Mouse (Mus musculus) megakaryocyte, embryonic 14.5 days (primary cell): ENCODE data around the gene Cntn4. TPM values are rescaled to one million over a fixed set of nuclear protein-coding genes. Genes with fewer than 3 reads are reported as not detected.

Experiments used
- H3K27me3 ChIP-seq: replicated peaks from 2 replicates; pipeline ENCODE3; 2012; ENCODE audit warnings: inconsistent platforms
- H3K36me3 ChIP-seq: replicated peaks from 2 replicates; pipeline ENCODE3; 2012; ENCODE audit warnings: low read length, inconsistent platforms, mixed read lengths
- H3K4me1 ChIP-seq: 2 replicates; pipeline ENCODE4 v1.6.1; 2012; ENCODE audit warnings: inconsistent platforms
- H3K4me3 ChIP-seq: replicated peaks from 2 replicates; pipeline ENCODE3; 2012; ENCODE audit warnings: moderate library complexity, mild to moderate bottlenecking, inconsistent platforms
- H3K9me3 ChIP-seq: 2 replicates; pipeline ENCODE4 v1.6.1; 2012; ENCODE audit warnings: inconsistent platforms
- FLI1 ChIP-seq: IDR thresholded peaks from 2 replicates; pipeline ENCODE4 v1.6.1; 2012; ENCODE audit warnings: low read length, inconsistent platforms, mixed read lengths
- GATA1 ChIP-seq: IDR thresholded peaks from 3 replicates; pipeline ENCODE4 v1.6.1; 2012; ENCODE audit warnings: mixed read lengths, low read length, inconsistent platforms, borderline replicate concordance
- polyA plus RNA-seq: library from polyadenylated mRNA; stranded (reverse); fragments of >175 nt; gene quantifications from 2 replicates; pipeline ENCODE4 v1.2.3, GENCODE M21; 2012; ENCODE audit warnings: low replicate concordance; ENCODE audit not compliant: insufficient read depth

Cntn4 gene
- polyA plus RNA-seq, 1 experiment = not detected

DNA sequence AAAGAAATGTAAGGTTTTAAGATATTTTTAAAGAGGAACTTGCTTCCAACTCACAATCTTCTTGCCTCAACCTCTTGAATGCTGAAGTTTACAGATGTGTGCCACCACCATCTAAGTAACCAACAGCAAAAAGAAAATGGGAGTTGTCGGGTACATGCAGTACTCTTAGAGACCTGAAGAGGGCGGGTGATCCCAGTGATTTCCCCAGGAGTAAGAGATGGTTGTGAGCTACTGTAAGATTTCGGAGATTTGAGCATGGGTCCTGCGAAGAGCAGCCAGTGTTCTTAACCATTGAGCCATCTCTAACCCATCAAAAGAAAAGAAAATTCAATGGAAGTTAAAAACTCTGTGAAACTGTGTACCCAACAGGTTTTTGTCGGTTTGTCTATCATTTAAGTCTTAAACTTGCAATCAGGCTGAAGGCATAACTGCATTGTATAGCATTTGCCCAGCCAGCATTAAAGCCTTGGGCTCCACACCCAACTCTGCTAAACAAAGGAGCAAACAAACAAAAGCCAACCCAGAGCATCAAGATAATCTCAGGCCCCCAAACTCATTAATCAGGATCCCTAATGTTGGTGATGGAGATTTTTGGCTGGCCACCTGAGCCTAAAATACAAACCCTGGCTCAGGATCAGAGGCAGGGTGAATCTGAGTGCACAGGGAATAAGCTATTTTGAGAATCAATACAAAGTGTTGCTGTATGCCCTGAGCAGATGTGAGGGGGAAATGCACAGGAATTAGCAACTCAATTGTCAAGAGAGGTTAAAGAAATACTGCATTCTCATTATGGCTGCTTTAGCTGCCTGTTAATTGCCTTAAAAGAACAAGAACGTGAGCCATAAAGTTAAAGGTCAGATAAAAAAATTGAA, 986.6 kb downstream of the Cntn4 start:
- Histone ChIP-seq H3K27me3 (no peaks in the 10 kb centered on the region), H3K9me3 (no peaks in the 10 kb centered on the region), H3K4me3 (no peak overlapping the region), H3K36me3 (no peaks in the 10 kb centered on the region), H3K4me1 (no peaks in the 10 kb centered on the region)
- TF ChIP-seq FLI1 (no peak), GATA1 (no peak)

DNA sequence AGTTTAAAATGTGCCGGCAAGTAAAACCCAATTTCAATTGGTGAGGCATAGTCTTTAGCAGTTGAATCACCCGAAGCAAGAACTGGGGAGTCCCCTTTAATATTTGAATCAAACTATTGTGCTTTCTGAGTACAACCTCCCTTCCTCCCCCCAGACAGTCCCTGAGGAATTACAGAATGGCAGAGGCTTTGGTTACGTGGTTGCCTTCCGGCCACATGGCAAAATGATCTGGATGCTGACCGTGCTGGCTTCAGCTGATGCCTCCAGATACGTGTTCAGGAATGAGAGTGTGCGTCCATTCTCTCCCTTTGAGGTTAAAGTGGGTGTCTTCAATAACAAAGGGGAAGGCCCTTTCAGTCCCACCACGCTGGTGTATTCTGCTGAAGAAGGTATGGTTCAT, 998.1 kb downstream of the Cntn4 start:
- no peak for TF ChIP-seq GATA1
- TF ChIP-seq FLI1 = no peak
- peaks cover 3% of the 10 kb centered on the region; the same call in 1 of the 2 replicates for H3K9me3 ChIP-seq
- H3K4me1 ChIP-seq = no peaks in the 10 kb centered on the region
- H3K27me3 ChIP-seq = no peaks in the 10 kb centered on the region
- H3K36me3 ChIP-seq = no peaks in the 10 kb centered on the region
- H3K4me3 ChIP-seq = no peak overlapping the region

DNA sequence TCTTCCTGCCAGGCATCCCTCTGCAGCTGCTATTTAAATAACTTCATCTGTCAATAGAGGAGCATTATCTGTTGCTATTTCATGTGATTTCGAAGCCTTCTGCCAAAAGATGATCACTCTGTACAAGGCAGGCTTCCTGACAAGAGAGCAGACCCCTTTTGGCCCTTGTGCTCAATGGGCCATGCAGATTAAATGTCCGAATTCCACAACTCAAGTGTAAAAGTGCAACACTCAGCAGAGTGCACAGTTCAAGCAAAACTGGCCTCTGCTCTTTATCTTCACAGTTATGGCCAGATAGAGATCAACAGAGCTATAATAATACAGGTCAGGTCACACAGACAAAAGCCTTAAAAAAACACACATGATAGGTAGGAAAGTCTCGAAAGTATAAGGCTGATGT, 1024.5 kb downstream of the Cntn4 start:
- TF ChIP-seq FLI1 (no peak), GATA1 (no peak)
- H3K4me3 ChIP-seq = no peak overlapping the region
- no peaks in the 10 kb centered on the region for H3K4me1 ChIP-seq
- no peaks in the 10 kb centered on the region for H3K27me3 ChIP-seq
- H3K9me3 ChIP-seq = no peaks in the 10 kb centered on the region
- H3K36me3 ChIP-seq = no peaks in the 10 kb centered on the region

DNA sequence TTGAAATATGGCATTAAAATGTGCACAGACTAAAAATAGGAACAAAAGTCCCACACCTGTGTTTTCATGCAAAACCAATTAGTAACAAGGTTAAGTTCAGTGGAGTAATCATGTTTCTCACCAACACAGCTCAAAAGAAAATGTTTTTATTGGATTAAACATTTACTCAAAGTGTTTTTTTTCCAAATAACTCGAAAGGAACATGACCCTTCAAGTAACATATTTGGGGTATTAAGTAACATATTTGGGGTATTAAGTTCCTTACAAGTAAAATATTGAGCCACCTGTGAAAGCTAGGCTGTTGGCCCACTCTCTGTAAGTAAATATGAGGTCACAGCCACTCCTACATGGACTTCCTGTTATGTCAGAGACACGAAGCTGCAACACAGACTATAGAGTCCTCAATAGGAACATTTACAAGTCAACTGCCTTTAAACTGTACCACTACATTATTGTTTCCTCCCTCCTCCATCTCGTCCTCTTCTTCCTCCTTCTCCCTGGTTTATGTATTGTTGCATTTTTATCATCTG, 1028.1 kb downstream of the Cntn4 start:
- Histone ChIP-seq H3K4me3 (no peak overlapping the region), H3K36me3 (no peaks in the 10 kb centered on the region), H3K27me3 (no peaks in the 10 kb centered on the region), H3K4me1 (no peaks in the 10 kb centered on the region), H3K9me3 (no peaks in the 10 kb centered on the region)
- no peak for TF ChIP-seq GATA1
- no peak for TF ChIP-seq FLI1

- Histone ChIP-seq H3K9me3 (no peaks in the 10 kb centered on the region), H3K4me3 (peak overlapping the region; percentile 59), H3K36me3 (no peaks in the 10 kb centered on the region), H3K4me1 (peaks cover 8% of the 10 kb centered on the region), H3K27me3 (no peaks in the 10 kb centered on the region)
- TF ChIP-seq FLI1 (no peak), GATA1 (no peak)
These were observed 1048.2 kb downstream of the Cntn4 start for GRCm38 (mm10) chr6:106725642-106726041.

GRCm38 (mm10) chr6:106726078-106726477, 1048.6 kb downstream of the Cntn4 start:
- Histone ChIP-seq H3K4me1 (peaks cover 8% of the 10 kb centered on the region), H3K27me3 (no peaks in the 10 kb centered on the region), H3K9me3 (no peaks in the 10 kb centered on the region), H3K4me3 (peak overlapping the region; percentile 59), H3K36me3 (no peaks in the 10 kb centered on the region)
- TF ChIP-seq FLI1 (no peak), GATA1 (no peak)

- Histone ChIP-seq H3K9me3 (no peaks in the 10 kb centered on the region), H3K36me3 (no peaks in the 10 kb centered on the region), H3K4me1 (peaks cover 8% of the 10 kb centered on the region), H3K27me3 (no peaks in the 10 kb centered on the region), H3K4me3 (no peak overlapping the region)
- no peak for TF ChIP-seq FLI1
- TF ChIP-seq GATA1 = no peak
These were observed 1050.2 kb downstream of the Cntn4 start for GRCm38 (mm10) chr6:106727703-106728102.

- TF ChIP-seq GATA1 (no peak), FLI1 (no peak)
- Histone ChIP-seq H3K4me3 (no peak overlapping the region), H3K36me3 (no peaks in the 10 kb centered on the region), H3K27me3 (no peaks in the 10 kb centered on the region), H3K4me1 (peaks cover 8% of the 10 kb centered on the region), H3K9me3 (no peaks in the 10 kb centered on the region)
These were observed 1052.3 kb downstream of the Cntn4 start for GRCm38 (mm10) chr6:106729682-106730314.

GRCm38 (mm10) chr6:106732563-106732962, 1055.1 kb downstream of the Cntn4 start:
- TF ChIP-seq GATA1 = no peak
- no peak for TF ChIP-seq FLI1
- H3K4me3 ChIP-seq = no peak overlapping the region
- H3K36me3 ChIP-seq = no peaks in the 10 kb centered on the region
- no peaks in the 10 kb centered on the region for H3K9me3 ChIP-seq
- no peaks in the 10 kb centered on the region for H3K27me3 ChIP-seq
- H3K4me1 ChIP-seq = no peaks in the 10 kb centered on the region

- H3K27me3 ChIP-seq = no peaks in the 10 kb centered on the region
- no peaks in the 10 kb centered on the region for H3K9me3 ChIP-seq
- H3K4me1 ChIP-seq = no peaks in the 10 kb centered on the region
- no peaks in the 10 kb centered on the region for H3K36me3 ChIP-seq
- TF ChIP-seq FLI1 (no peak), GATA1 (no peak)
- no peak overlapping the region for H3K4me3 ChIP-seq
These were observed 1060.8 kb downstream of the Cntn4 start for GRCm38 (mm10) chr6:106738229-106738628.
